Comparison of ENCODE assay signal across 25 mouse cellular contexts in the genomic region with DNA sequence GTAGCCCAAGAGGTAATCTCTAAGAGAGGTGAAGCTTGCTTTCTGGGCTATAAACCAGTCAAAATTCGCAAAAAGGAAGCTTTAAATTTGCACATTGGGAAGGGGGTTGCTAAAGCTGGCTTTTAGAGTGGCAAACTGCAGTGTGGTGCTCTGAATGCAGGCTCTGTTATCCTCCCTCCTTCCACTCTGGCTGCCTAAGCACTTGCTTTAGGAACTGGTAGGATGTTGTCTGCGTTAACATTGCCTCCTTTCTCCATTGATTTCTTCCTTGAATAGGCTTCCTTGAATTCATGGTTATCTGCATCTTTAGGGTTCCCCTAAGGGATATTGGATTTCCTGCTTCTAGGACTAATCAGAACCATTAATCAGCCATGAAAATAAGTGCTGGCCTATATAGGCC.
A peak's percentile ranks its signal among the peaks of the same experiment; 100 is the strongest.
DNase-seq lines count a peak whose midpoint lies in the region; ATAC-seq and TF ChIP-seq lines count a peak whose summit lies in the region.
"Had no signal": no experiment of that assay in that cellular context is flagged by ENCODE, and none has a peak within 500 bp of the region (broad histone marks: within the 10 kb centered on the region; RNA-seq: fewer than 3 reads in every experiment).

No protein-coding gene starts in this region.

- H3K9ac ChIP-seq in neural tube, embryonic 15.5 days (replicated peaks), result no peak overlapping the region
- H3K9ac ChIP-seq: embryonic facial prominence, embryonic 15.5 days; forebrain, postnatal 0 days; hindbrain, embryonic 12.5 days had no signal

- no peaks in the 10 kb centered on the region for H3K36me3 ChIP-seq in neural tube, embryonic 15.5 days
- H3K36me3 ChIP-seq: embryonic facial prominence, embryonic 15.5 days; hindbrain, embryonic 12.5 days had no signal

- no peak overlapping the region for H3K27ac ChIP-seq in neural tube, embryonic 15.5 days (replicated peaks)
- H3K27ac ChIP-seq: embryonic facial prominence, embryonic 15.5 days; gastrocnemius, adult 2 months; hindbrain, embryonic 12.5 days; hindbrain, postnatal 0 days had no signal

- DNase-seq in left cerebral cortex, postnatal 14 days (ENCODE audit: low spot score in 2 of 2), result peak; percentile 2 to 3
- DNase-seq in left cerebral cortex, adult 11 months (ENCODE audit: low spot score), result no peak
- no peak for DNase-seq in neural tube, embryonic 10.5 days (ENCODE audit: extremely low spot score, low spot score)
- DNase-seq in brain, embryonic 14.5 days (ENCODE audit: low read depth), result peak; percentile 20
- no peak for DNase-seq in T-cell, adult 2 months (ENCODE audit: low spot score)
- DNase-seq: adrenal gland, adult 8-10 months; adrenal gland, postnatal 25 days; cerebellum, adult 11-12 months; cerebellum, adult 8-10 months; cerebellum, postnatal 10 days; cerebellum, postnatal 36 days; embryo, embryonic 11 days; forebrain, postnatal 0 days; gastrocnemius, adult 2 months; gastrocnemius, postnatal 14 days; heart, adult 11 months had no signal

- H3K4me1 ChIP-seq in neural tube, embryonic 15.5 days, result no peaks in the 10 kb centered on the region
- H3K4me1 ChIP-seq: embryonic facial prominence, embryonic 15.5 days; hindbrain, embryonic 12.5 days had no signal

- ATAC-seq in neural tube, embryonic 15.5 days (ENCODE audit: low FRiP score), result peak; percentile 28; the same call in 1 of the 2 replicates
- ATAC-seq: activated CD4-positive, CD25-positive, alpha-beta regulatory T cell, adult 4 months; CD4-positive, CD25-positive, alpha-beta regulatory T cell, adult 4 months; forebrain, embryonic 14.5 days; forebrain, postnatal 0 days; hindbrain, postnatal 0 days; inflammation-experienced regulatory T-cells, adult 6 months had no signal

- H3K9me3 ChIP-seq in neural tube, embryonic 15.5 days (replicated peaks), result no peaks in the 10 kb centered on the region
- H3K9me3 ChIP-seq: embryonic facial prominence, embryonic 15.5 days; hindbrain, embryonic 12.5 days had no signal

- WGBS in neural tube, embryonic 15.5 days, result 51% methylated on average over 2 of the region's 2 CpGs

- no peak overlapping the region for H3K4me3 ChIP-seq in neural tube, embryonic 15.5 days (replicated peaks)
- H3K4me3 ChIP-seq: embryonic facial prominence, embryonic 15.5 days; gastrocnemius, adult 2 months; hindbrain, embryonic 12.5 days had no signal

- TF ChIP-seq POLR2A in brain, embryonic 14.5 days (IDR thresholded peaks at IDR 0.05; ENCODE audit: borderline replicate concordance, extremely low read depth, insufficient read depth, insufficient read length, poor library complexity, severe bottlenecking), result no peak

- no peak for TF ChIP-seq CTCF in brain, embryonic 14.5 days (IDR thresholded peaks at IDR 0.05; ENCODE audit: borderline replicate concordance, extremely low read depth, insufficient read depth, insufficient read length)

- H3K27me3 ChIP-seq in neural tube, embryonic 15.5 days (replicated peaks), result no peaks in the 10 kb centered on the region
- H3K27me3 ChIP-seq: embryonic facial prominence, embryonic 15.5 days; hindbrain, embryonic 12.5 days had no signal

- intact Hi-C loops in left cerebral cortex, postnatal 14 days (cut with DNase I), result no loop called here

- H3K4me2 ChIP-seq in neural tube, embryonic 15.5 days, result no peak overlapping the region
- H3K4me2 ChIP-seq: embryonic facial prominence, embryonic 15.5 days; heart, embryonic 11.5 days; hindbrain, embryonic 12.5 days had no signal

Comparison
In these comparisons a context has a peak if more than half of its experiments do, and no peak if none do; other contexts are left out.
1. DNase-seq: peak in left cerebral cortex, postnatal 14 days (2 of 2) and brain, embryonic 14.5 days (single experiment); none in left cerebral cortex, adult 11 months (single experiment), neural tube, embryonic 10.5 days (single experiment) and T-cell, adult 2 months (single experiment).